In the genomic region with DNA sequence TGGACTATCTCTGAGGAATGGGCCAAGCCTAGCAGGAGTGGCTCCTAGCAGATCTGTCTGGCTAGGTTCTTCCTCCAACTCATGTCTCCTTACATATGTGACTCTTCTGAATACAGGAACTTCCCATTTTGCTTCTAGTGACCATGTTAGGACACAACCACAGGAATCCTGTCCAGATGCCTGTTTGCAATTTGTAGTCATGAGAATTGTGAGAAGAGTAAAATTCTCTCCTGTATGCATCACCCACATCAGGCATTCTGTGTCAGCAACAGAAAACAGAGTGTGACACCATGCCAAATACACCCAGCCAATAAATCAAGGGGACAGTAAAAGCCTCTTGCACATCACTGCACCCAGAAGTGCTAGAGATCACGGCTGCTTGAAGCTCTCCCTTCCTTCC, we compare ENCODE assay signal across 27 mouse cellular contexts. TPM values are rescaled to one million over a fixed set of nuclear protein-coding genes. Genes with fewer than 3 reads are reported as not detected.
"Had no signal": no experiment of that assay in that cellular context is flagged by ENCODE, and none has a peak within 500 bp of the region (broad histone marks: within the 10 kb centered on the region; RNA-seq: fewer than 3 reads in every experiment).

No protein-coding gene starts in this region.

- H3K9ac ChIP-seq: lung, embryonic 15.5 days; midbrain, embryonic 13.5 days; midbrain, embryonic 15.5 days; neural tube, embryonic 12.5 days had no signal

- H3K36me3 ChIP-seq: lung, embryonic 15.5 days; midbrain, embryonic 13.5 days; midbrain, embryonic 15.5 days; neural tube, embryonic 12.5 days had no signal

- H3K4me3 ChIP-seq: lung, embryonic 15.5 days; megakaryocyte, embryonic 14.5 days; midbrain, embryonic 13.5 days; midbrain, embryonic 15.5 days; neural tube, embryonic 12.5 days had no signal

- H3K27ac ChIP-seq: lung, embryonic 15.5 days; macrophage; midbrain, embryonic 13.5 days; midbrain, embryonic 15.5 days; neural tube, embryonic 12.5 days had no signal

- H3K4me2 ChIP-seq: lung, embryonic 15.5 days; midbrain, embryonic 11.5 days; midbrain, embryonic 13.5 days; midbrain, embryonic 15.5 days; neural tube, embryonic 12.5 days had no signal

- H3K4me1 ChIP-seq: neural tube, embryonic 12.5 days had no signal

- H3K27me3 ChIP-seq: lung, embryonic 15.5 days; midbrain, embryonic 13.5 days; midbrain, embryonic 15.5 days; neural tube, embryonic 12.5 days had no signal

- H3K9me3 ChIP-seq: lung, embryonic 15.5 days; megakaryocyte, embryonic 14.5 days; midbrain, embryonic 13.5 days; midbrain, embryonic 15.5 days; neural tube, embryonic 12.5 days had no signal

- DNase-seq: lung, adult 2 months; lung, postnatal 14 days; lung, postnatal 36 days; retina, postnatal 1 day; right cerebral cortex, adult 18-20 months; right cerebral cortex, postnatal 25 days; right cerebral cortex, postnatal 4 days; spleen, adult 18-20 months; thymus, adult 18-20 months; thymus, postnatal 14 days; thymus, postnatal 36 days had no signal

- ATAC-seq: lung, postnatal 0 days; midbrain, embryonic 13.5 days; midbrain, embryonic 15.5 days had no signal

RNA-seq across cellular contexts. Expression of gene C9, which starts 1.1 kb away (rescaled TPM):
- total RNA-seq: megakaryocyte progenitor cell, adult 5-6 weeks; midbrain, postnatal 0 days; monocyte, adult 5-6 weeks; neutrophil, adult 5-6 weeks had no signal
- polyA plus RNA-seq: lung, adult 2 months; lung, embryonic 15.5 days; lung, postnatal 0 days; macrophage; midbrain, embryonic 11.5 days; midbrain, embryonic 13.5 days; midbrain, embryonic 15.5 days; midbrain, postnatal 0 days; neural tube, embryonic 12.5 days; neural tube, embryonic 14.5 days; small intestine, adult 2 months; stomach, embryonic 14.5 days; thymus, postnatal 0 days had no signal
